Mouse (Mus musculus) spleen, adult 2 months (tissue): ENCODE measurements around the gene Med27. TPM values are rescaled to one million over a fixed set of nuclear protein-coding genes. Genes with fewer than 3 reads are reported as not detected.
A peak's percentile ranks its signal among the peaks of the same experiment; 100 is the strongest.

Source experiments
- DNase-seq, 2 experiments: peaks; one replicate each; pipeline versions ENCODE4 v3.0.0 to v3.0.0-alpha.2; 2012 to 2021; ENCODE audit warnings: low spot score in 2 of 2, low read depth in 1 of 2
- H3K27ac ChIP-seq: fragments of 200-500 bp; 2 replicates; pipeline ENCODE4 v1.5.1; 2012; ENCODE audit warnings: low read length, inconsistent platforms; ENCODE audit not compliant: insufficient read depth
- H3K27me3 ChIP-seq: fragments of 200-500 bp; 2 replicates; pipeline ENCODE4 v1.6.1; 2012; ENCODE audit warnings: mild to moderate bottlenecking, moderate library complexity, low read length, inconsistent platforms; ENCODE audit not compliant: control insufficient read depth, insufficient read depth
- H3K36me3 ChIP-seq: fragments of 200-500 bp; 2 replicates; pipeline ENCODE4 v1.6.1; 2012; ENCODE audit warnings: mild to moderate bottlenecking, low read length, inconsistent platforms; ENCODE audit not compliant: control insufficient read depth, insufficient read depth
- H3K4me1 ChIP-seq: fragments of 200-500 bp; 2 replicates; pipeline ENCODE4 v1.6.1; 2011; ENCODE audit warnings: inconsistent platforms; ENCODE audit not compliant: control insufficient read depth, insufficient read depth, insufficient read length
- H3K4me3 ChIP-seq: fragments of 200-500 bp; 2 replicates; pipeline ENCODE4 v1.5.1; 2011; ENCODE audit warnings: mild to moderate bottlenecking, inconsistent platforms; ENCODE audit not compliant: insufficient read depth, insufficient read length; ENCODE audit errors: extremely low read depth
- CTCF ChIP-seq: fragments of 200-500 bp; IDR thresholded peaks from 2 replicates; pipeline ENCODE4 v1.5.1; 2011; ENCODE audit warnings: mild to moderate bottlenecking, inconsistent platforms; ENCODE audit not compliant: insufficient read depth, insufficient read length, insufficient replicate concordance; ENCODE audit errors: extremely low read depth
- POLR2A ChIP-seq: fragments of 200-500 bp; IDR thresholded peaks from 2 replicates; pipeline ENCODE4 v1.6.1; 2011; ENCODE audit warnings: low read depth, low read length, inconsistent platforms
- WGBS: fragments of 180-500 bp; shearing (Covaris S2); methylation state at CpG from one replicate; pipeline ENCODE4 v1.1.7; 2018; 5-methylcytosine and 5-hydroxymethylcytosine counted together
- polyA plus RNA-seq: library from polyadenylated mRNA; depleted of rRNA; stranded (reverse); fragments of >200 nt; gene quantifications from 2 replicates; pipeline ENCODE4 v1.2.3, GENCODE M21; 2012

Gene Med27
- polyA plus RNA-seq, 1 experiment: 27.6 TPM

- no peak overlapping the region for H3K27ac ChIP-seq
- no peaks in the 10 kb centered on the region for H3K27me3 ChIP-seq
- no peaks in the 10 kb centered on the region for H3K4me1 ChIP-seq
- no peak for DNase-seq
- H3K4me3 ChIP-seq: no peak overlapping the region
- TF ChIP-seq POLR2A: no peak
- no peak for TF ChIP-seq CTCF
- no peaks in the 10 kb centered on the region for H3K36me3 ChIP-seq
- 82% methylated on average over 7 of the region's 7 CpGs for WGBS
Measured at GRCm38 (mm10) chr2:29551816-29552585, 205.4 kb downstream of the Med27 start.

- H3K27ac ChIP-seq: no peak overlapping the region
- H3K36me3 ChIP-seq: no peaks in the 10 kb centered on the region
- no peaks in the 10 kb centered on the region for H3K4me1 ChIP-seq
- no peaks in the 10 kb centered on the region for H3K27me3 ChIP-seq
- DNase-seq: peak; percentile 18 to 23
- 46% methylated on average over 4 of the region's 4 CpGs for WGBS
- H3K4me3 ChIP-seq: no peak overlapping the region
- peak; percentile 17; the same call in 1 of the 2 replicates for TF ChIP-seq CTCF
- no peak for TF ChIP-seq POLR2A
Measured at GRCm38 (mm10) chr2:29553945-29554634, 207.5 kb downstream of the Med27 start.

GRCm38 (mm10) chr2:29558561-29558960 is 211.9 kb downstream of the Med27 start:
- WGBS: 87% methylated on average over 6 of the region's 6 CpGs
- H3K36me3 ChIP-seq: no peaks in the 10 kb centered on the region
- no peak overlapping the region for H3K27ac ChIP-seq
- H3K4me3 ChIP-seq: no peak overlapping the region
- DNase-seq: no peak
- H3K4me1 ChIP-seq: no peaks in the 10 kb centered on the region
- H3K27me3 ChIP-seq: no peaks in the 10 kb centered on the region
- TF ChIP-seq CTCF (no peak), POLR2A (no peak)

DNA sequence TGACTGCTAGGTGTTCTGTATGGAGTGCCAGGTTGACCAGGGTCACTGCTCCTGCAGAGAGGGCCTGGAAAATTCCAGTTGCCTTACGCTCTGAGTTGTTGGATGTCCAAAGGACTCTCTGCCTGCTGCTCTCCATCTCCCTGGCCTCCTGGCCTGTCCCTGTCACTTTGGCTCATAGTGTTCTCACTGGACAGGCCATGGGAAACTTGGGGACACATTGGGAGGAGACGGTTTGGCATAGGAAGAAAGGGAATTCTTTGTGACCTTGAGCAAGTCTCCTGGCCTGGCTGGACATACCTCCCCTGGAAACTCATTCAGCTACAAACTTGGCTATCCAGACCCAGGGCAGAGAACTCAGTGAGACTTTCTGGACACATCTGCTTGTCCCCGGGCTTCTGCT is 213.3 kb downstream of the Med27 start:
- no peak for DNase-seq
- 89% methylated on average over 3 of the region's 3 CpGs for WGBS
- H3K4me3 ChIP-seq: no peak overlapping the region
- H3K4me1 ChIP-seq: no peaks in the 10 kb centered on the region
- no peaks in the 10 kb centered on the region for H3K36me3 ChIP-seq
- no peak overlapping the region for H3K27ac ChIP-seq
- TF ChIP-seq POLR2A: no peak
- no peak for TF ChIP-seq CTCF
- no peaks in the 10 kb centered on the region for H3K27me3 ChIP-seq

DNA sequence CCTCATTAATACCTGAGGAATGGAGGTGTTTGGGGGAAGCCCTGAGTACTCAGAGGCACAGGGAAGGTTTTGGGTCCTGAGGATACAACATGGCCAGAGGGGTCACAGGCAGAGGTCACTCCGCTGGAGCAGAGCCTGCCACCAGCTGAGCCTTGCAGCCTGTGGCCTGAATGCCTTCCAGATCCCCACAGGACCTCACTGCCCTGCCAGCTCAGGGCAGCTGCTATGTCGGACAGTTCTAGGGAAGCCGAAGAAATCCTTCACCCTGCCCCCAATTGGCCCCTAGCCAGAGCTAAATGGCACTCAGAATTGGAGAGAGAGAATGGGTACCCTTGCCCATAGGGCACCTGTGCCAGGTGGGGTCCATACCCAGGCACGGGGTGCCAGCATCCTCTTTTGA is 214.8 kb downstream of the Med27 start:
- Histone ChIP-seq H3K27me3 (no peaks in the 10 kb centered on the region), H3K4me3 (no peak overlapping the region), H3K36me3 (no peaks in the 10 kb centered on the region), H3K4me1 (no peaks in the 10 kb centered on the region), H3K27ac (no peak overlapping the region)
- WGBS: 91% methylated on average over 4 of the region's 4 CpGs
- TF ChIP-seq POLR2A (no peak), CTCF (no peak)
- no peak for DNase-seq

- Histone ChIP-seq H3K27me3 (no peaks in the 10 kb centered on the region; the same call in 1 of the 2 replicates), H3K27ac (no peak overlapping the region), H3K36me3 (no peaks in the 10 kb centered on the region), H3K4me3 (no peak overlapping the region), H3K4me1 (no peaks in the 10 kb centered on the region)
- WGBS: 85% methylated on average over 7 of the region's 7 CpGs
- no peak for TF ChIP-seq POLR2A
- no peak for TF ChIP-seq CTCF
- DNase-seq: no peak
Measured at GRCm38 (mm10) chr2:29563986-29564385, 217.4 kb downstream of the Med27 start.
